In the genomic region with DNA sequence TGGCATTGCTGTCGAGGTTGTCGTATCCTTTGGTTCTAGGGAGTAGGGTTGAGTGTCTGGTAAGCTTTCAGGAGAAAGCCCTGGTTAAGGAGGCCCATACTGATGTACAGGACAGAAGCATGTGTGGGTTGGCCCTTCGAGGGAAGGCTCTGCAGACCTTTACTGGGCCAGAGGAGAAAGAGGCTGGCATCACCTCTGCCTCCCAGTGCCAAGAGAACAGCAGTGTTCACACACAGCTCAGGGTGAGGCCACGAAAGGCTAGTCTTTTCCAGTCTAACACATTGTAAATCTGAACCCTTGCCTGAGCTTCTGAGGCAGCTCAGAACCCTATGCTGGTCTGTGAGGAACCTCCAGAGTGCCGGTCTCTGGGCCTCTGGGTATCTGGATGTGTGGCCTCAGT, we compare ENCODE assay signal across 12 mouse cellular contexts.
"Had no signal": no experiment of that assay in that cellular context is flagged by ENCODE, and none has a peak within 500 bp of the region (broad histone marks: within the 10 kb centered on the region; RNA-seq: fewer than 3 reads in every experiment).

No protein-coding gene starts in this region.

- DNase-seq: retina, postnatal 1 day; right cerebral cortex, adult 18-20 months; right cerebral cortex, postnatal 14 days; right cerebral cortex, postnatal 25 days; right cerebral cortex, postnatal 4 days; spleen, adult 18-20 months; thymus, adult 18-20 months; thymus, adult 2 months; thymus, postnatal 14 days; thymus, postnatal 25 days; thymus, postnatal 36 days; thymus, postnatal 4 days had no signal
